Mouse (Mus musculus) gastrocnemius, adult 18-20 months (tissue): ENCODE data around the gene Gramd1b. TPM values are rescaled to one million over a fixed set of nuclear protein-coding genes. Genes with fewer than 3 reads are reported as not detected.

Experiments used
- DNase-seq: peaks from one replicate; pipeline ENCODE4 v3.0.0; 2021; ENCODE audit warnings: low spot score
- total RNA-seq, 2 experiments: library from RNA; stranded (reverse); gene quantifications; 2 replicates each; pipeline ENCODE4 v1.2.3; 2021

Gramd1b gene
- total RNA-seq, 2 experiments from 2014 or later, result 7.5 to 7.9 TPM

DNA sequence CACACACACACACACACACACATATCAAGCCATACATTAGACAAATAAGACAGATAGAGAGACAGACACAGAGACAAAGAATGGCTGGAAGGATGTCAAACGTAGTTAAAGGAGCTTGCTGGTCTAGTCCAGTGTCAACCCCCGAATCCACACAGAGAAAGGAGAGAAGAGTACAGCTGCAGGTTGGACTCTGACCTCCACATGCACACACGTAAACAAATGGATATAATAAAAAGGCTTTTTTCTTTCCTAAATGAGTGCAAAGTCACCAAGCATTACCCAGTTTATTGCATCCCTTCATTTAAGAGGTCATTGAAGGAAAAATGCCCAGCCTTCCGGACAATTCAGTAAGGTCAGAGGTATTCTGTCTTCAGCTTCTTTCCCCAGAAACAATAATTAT lies 161.0 kb downstream of the Gramd1b start:
- no peak for DNase-seq

GRCm38 (mm10) chr9:40366795-40367194 lies 164.4 kb downstream of the Gramd1b start:
- DNase-seq, result no peak

- DNase-seq, result no peak
Observed at GRCm38 (mm10) chr9:40364312-40364711, 166.9 kb downstream of the Gramd1b start.

DNA sequence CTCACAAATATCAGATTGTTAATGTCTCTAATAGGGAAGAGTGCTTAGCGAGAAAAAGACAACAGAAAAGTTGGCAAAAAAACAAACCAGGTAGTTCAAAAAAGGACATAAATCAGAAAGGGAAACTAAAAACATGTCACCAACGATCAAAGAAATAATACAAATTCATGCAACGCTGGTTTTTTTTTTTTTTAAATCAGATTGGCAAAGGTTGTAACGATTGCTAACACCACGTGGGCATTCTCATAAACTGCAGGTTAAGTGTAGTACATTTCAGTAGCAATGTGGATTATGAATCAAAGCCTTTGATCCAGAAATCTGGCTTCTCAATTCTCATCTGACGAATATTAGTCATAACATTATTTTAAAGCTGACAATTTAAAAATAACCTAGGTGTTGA lies 169.2 kb downstream of the Gramd1b start:
- no peak for DNase-seq

- no peak for DNase-seq
Observed at GRCm38 (mm10) chr9:40358408-40358896, 172.7 kb downstream of the Gramd1b start.

GRCm38 (mm10) chr9:40356768-40357446 lies 174.3 kb downstream of the Gramd1b start:
- DNase-seq, result no peak

DNA sequence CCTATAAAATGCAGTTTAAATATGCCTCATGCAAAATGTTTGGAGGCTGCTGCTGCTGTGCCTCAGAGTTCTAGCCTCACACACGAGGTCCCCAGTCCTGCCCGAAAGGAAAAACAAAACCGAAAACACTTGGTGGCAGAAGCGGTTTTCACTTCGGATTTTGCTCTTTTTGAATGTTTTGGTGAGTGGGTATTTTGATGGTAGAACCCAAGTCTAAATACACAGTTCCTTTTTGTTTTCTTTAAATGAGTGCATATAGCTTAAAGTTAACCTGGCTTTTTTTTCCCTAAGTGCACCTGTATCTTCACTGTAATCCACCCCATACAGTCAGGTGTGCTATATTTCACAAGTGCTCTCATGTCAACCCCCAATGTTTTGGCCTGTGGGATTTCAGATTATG lies 174.8 kb downstream of the Gramd1b start:
- DNase-seq, result no peak

DNA sequence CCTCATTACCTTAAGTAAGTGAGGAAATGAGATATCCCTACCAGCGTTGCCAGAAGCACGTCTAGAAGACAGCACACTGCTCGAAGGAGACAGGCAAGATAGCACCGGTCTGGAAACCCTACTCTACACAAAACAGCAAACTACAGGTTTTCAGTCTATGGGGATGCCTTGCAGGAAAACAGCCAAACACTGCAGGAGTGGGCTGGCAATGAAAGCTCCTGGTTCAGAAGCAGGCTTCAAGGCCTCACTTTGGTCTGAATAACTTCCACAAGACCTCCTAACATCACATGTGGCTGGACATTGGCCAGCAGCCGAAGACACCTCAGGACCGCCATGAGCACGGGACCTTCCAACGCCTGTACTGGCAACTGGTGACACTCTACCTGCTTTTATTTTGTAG lies 175.8 kb downstream of the Gramd1b start:
- DNase-seq, result no peak

- DNase-seq, result no peak
Observed at GRCm38 (mm10) chr9:40353596-40353995, 177.6 kb downstream of the Gramd1b start.

GRCm38 (mm10) chr9:40350640-40351039 lies 180.5 kb downstream of the Gramd1b start:
- DNase-seq, result peak; percentile 38

- no peak for DNase-seq
Observed at GRCm38 (mm10) chr9:40350052-40350451, 181.1 kb downstream of the Gramd1b start.

- DNase-seq, result no peak
Observed at GRCm38 (mm10) chr9:40349554-40349953, 181.6 kb downstream of the Gramd1b start.

DNA sequence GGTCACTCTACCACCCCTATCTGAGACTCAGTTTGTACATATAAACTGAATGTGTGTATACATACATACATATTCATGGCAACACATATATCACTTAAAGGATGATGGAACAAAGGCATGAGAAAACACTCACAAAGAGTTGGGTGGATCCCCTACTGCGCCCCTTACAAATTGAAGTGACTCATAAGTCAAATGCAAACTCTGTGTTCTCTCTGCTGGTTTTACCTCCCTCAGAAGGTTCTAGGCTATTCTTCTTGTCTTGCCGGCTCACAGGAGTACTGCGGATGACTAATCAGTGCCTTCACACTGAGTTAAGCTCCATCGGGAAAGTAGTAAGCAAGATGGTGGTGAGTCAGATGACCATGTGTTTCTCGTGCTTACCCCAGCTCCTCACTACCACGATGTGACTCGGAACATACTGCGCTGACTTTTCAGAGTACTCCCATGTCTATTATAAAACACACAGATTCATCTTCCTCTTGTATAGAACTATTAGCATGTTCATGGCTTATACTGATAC lies 182.4 kb downstream of the Gramd1b start:
- no peak for DNase-seq

GRCm38 (mm10) chr9:40346232-40346984 lies 184.8 kb downstream of the Gramd1b start:
- no peak for DNase-seq

DNA sequence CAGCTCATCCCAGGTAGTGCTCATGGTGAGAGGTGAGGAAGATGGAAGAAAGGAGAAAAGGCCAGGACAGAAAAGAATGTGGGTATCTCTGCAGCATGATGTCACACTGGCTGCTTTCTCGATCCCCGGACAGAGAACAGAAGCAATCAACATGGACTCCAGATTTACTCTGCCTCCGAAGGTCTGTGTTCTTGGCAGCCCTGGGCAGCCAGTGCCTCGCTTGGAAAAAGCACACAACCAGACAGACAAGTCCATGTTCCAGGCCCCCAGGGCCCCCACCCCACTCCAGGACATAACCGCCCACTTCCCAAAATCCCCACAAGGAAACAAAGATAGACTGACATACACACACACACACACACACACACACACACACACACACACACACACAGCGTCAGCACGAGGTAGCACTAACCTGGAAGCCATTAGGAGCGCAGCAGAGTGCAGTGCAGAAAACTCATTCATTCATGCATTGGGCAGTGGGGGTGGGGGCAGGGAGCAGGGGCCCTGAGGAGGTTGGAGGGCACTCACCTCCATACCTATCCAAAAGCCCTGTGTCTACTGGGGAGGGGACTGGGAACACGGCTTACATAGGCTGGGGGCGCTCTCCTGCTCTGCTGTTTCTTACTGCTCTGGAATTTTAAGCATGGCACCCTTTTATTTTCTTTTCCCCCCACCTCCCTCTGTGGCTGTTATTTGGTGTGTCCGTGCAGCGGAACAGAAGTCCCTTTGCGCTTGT lies 185.5 kb downstream of the Gramd1b start:
- DNase-seq, result no peak

DNA sequence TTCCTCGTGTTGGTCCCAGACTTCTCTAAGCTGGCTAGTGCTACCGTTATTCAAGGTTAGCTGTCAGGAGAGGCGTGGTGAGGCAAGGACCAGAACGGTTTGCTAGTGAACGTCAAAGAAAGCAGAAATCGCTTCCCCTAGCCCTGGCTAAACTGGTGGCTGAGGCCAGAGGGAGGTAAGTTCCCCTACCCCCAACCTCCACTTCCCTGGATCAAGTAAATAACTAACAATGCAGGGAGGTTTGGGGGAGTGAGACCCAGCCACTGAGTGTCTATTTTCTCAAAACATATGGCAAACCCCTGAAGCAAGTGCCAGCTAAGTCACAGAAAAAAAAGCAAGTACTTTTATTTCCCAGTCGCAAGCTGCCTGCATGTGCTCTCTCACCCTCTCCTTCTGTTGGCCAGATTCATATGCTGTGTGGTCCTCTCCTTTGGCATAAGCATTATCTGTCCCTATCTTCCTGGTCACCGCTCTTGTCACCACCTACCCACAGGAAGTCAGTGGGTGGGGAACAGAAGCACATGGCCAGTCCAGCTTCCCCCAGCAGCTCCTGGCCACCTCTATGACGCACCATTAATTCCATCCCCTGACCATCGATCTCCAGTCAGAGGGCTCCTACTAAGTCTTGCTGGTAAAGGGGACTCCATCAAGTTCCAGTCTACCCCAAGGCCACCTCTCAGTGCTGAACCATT lies 186.2 kb downstream of the Gramd1b start:
- DNase-seq, result no peak

DNA sequence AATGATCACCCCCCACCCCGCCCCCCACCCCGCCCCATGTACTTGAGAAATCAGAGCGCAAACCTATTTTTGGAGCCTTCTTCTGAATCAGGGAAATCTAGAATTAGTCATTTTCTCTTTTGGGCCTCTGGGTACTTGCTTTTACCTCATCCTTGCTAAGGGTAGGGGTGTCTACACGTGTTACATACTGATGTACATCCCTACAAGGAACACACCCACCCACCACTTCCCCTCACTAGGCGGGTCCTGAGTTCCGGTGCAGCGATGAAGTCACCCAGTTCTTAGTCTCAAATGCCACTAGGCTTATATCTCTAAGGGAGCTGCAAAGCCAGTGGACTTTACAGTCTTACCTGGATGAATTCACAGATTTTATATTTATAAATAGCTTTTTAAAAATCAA lies 187.4 kb downstream of the Gramd1b start:
- DNase-seq, result no peak

DNA sequence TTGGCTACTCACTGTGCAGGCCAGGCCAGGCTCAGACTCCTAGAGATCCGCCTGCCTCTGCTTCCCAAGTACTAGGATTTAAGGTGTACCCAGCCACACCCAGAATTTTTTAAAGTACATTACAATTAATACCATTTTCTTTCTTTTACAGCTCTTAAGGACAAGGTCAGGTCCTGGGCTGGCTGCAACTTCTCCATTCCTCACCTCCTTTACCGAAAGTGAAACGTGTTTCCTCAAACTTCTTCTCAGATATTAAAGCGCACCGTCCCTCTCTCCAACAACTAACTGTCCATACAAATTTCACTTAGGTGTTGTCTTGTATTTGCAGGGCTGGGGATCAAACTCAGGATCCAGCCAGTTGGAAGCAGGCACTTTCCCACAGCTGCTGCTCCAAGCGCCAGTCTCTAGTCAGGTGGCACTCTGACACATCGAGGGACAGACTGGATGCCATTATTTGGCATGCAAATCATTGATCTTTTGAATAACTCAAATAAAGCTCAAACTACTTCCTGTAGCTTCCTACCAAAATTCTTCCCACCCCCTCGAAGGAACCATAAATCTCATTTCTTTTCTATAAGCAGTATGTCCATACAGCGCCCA lies 188.0 kb downstream of the Gramd1b start:
- DNase-seq, result no peak

- no peak for DNase-seq
Observed at GRCm38 (mm10) chr9:40342101-40342500, 189.1 kb downstream of the Gramd1b start.

- DNase-seq, result no peak
Observed at GRCm38 (mm10) chr9:40339578-40339977, 191.6 kb downstream of the Gramd1b start.
